Mouse (Mus musculus) adrenal gland, postnatal 10 days (tissue): Measurements from ENCODE around the gene Tmem145. TPM values are rescaled to one million over a fixed set of nuclear protein-coding genes. Genes with fewer than 3 reads are reported as not detected.

Experiments used
- DNase-seq: peaks from one replicate; pipeline ENCODE4 v3.0.0; 2021; ENCODE audit warnings: mixed read lengths
- total RNA-seq, 2 experiments: library from RNA; stranded (reverse); gene quantifications; 2 replicates each; pipeline ENCODE4 v1.2.3; 2021

The Tmem145 gene
- total RNA-seq, 2 experiments from 2014 or later, result 1.1 to 2.2 TPM

DNA sequence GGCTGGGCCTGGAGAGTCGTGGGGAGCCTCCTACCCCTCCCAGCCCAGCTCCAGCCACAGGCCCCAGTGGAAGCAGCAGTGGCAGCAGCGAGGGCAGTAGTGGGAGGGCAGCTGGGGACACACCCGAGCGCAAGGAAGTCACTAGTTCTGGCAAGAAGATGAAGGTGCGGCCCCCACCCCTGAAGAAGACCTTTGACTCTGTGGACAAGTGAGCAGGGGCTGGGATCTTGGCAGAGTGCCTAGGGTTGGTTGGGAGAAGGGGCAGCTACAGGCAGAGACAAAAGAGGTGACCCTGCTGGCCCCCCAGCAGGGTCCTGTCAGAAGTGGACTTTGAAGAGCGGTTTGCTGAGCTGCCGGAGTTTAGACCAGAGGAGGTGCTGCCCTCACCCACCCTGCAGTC is 13.8 kb upstream of the Tmem145 start:
- no peak for DNase-seq

GRCm38 (mm10) chr7:25293191-25293739 is 12.6 kb upstream of the Tmem145 start:
- no peak for DNase-seq

DNA sequence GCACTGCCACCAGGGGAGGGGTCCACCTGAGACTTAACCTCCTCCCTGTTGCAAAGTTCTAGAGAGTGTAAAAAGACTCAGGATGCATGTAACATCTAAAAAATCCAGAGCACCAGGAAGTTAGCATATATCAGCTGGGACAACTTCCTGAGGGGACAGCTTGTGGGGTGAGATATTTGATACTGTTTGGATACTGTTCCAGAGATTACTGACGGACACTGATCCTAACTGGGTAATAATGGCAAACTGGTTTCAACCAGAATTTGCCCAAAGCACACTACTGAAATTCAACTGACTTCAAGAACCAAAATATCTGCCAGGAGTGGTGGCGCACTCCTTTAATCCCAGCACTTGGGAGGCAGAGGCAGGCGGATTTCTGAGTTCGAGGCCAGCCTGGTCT is 11.4 kb upstream of the Tmem145 start:
- no peak for DNase-seq

GRCm38 (mm10) chr7:25294960-25295722 is 10.8 kb upstream of the Tmem145 start:
- no peak for DNase-seq

GRCm38 (mm10) chr7:25296945-25297453 is 8.9 kb upstream of the Tmem145 start:
- DNase-seq, result peak; percentile 62

GRCm38 (mm10) chr7:25297454-25298325 is 8.2 kb upstream of the Tmem145 start, which contains the start of gene Pafah1b3:
Gene Pafah1b3 (minus strand): TSS chr7:25297986.
- peak; percentile 83 for DNase-seq

DNA sequence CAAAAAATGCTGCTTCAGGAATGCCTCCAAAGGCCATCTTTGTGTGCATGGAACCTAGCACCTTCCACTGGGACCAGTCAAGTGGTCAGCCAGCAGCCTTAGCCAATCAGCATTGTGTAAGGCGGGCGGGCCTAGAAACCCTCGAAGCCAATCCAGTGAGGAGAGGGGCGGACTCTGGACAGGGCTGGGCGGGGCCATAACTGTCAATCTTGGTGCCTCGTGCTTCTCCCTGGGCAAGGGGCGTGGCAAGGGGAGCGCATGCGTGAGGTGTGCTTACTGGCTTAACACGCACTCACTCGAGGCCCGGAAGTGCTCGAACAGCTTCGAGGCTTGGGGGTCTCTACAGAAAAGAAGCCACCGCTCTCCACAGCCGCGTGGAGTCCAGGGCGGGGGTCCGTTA is 4.8 kb upstream of the Tmem145 start, which contains the start of gene Prr19:
Gene Prr19 (plus strand): TSS at position 349 of the 400 bp plus-strand sequence.
- DNase-seq, result peak; percentile 27

- DNase-seq, result no peak
Observed at GRCm38 (mm10) chr7:25303003-25303684, 2.8 kb upstream of the Tmem145 start.

DNA sequence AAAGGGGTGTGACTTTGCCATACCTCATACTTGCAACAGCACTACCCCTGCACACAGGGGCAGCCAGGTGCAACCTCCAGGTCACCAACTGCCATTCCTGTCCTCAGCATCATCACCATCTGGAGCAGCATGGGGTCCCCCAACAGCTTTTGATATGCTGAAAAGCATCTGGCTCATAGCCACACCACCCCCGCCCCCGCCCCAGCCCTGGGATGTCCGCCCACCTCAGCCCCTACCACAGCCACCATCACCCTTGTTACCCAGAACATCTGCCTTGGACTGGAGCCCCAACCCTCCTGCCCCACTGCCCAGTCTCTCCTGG is 2.3 kb upstream of the Tmem145 start:
- DNase-seq, result no peak

- DNase-seq, result no peak
Observed at GRCm38 (mm10) chr7:25305481-25305880, 425 bp upstream of the Tmem145 start.

- DNase-seq, result no peak
Observed at GRCm38 (mm10) chr7:25306614-25306996, 699 bp downstream of the Tmem145 start.

- DNase-seq, result no peak
Observed at GRCm38 (mm10) chr7:25308702-25309318, 2.9 kb downstream of the Tmem145 start.

DNA sequence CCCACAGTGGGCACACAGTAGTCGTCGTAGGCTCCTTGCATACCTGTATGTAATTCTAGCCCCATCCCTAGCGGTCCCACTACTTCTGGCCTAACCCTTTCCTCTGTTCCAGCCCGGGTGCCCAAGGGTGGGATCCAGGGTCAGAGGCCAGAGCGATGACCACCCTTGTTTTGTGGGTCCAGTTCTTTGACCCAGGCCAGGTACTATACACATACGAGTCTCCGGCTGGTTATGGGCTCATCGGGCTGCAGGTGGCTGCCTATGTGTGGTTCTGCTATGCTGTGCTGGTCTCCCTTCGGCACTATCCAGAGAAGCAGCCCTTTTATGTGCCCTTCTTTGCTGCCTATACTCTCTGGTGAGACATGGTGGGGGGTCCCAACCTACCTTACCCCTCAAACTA is 3.5 kb downstream of the Tmem145 start:
- no peak for DNase-seq

DNA sequence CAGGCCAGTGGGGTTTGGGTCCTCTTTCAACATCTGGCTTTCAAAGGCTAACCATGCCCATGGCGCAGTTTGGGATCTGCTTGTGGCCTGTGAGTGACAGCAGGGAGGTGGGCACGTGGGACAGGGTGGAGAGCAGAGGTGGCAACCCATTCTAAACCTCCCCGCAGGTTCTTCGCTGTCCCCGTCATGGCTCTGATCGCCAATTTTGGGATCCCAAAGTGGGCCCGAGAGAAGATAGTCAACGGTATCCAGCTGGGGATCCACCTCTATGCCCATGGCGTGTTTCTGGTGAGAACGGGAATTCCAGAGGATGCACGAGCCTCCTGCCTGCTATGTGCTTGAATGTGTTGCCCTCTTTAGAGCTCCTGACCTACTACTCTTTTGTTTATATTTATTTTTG is 5.3 kb downstream of the Tmem145 start:
- DNase-seq, result no peak

GRCm38 (mm10) chr7:25313325-25313724 is 7.4 kb downstream of the Tmem145 start:
- DNase-seq, result peak; percentile 35

GRCm38 (mm10) chr7:25314606-25315305 is 8.8 kb downstream of the Tmem145 start:
- DNase-seq, result no peak

- DNase-seq, result peak; percentile 76
Observed at GRCm38 (mm10) chr7:25315306-25316041, 9.6 kb downstream of the Tmem145 start.

GRCm38 (mm10) chr7:25316532-25317445 is 10.9 kb downstream of the Tmem145 start, which contains the start of gene Megf8:
Gene Megf8 (plus strand): TSS chr7:25317164.
- peak; percentile 95 for DNase-seq

- DNase-seq, result peak; percentile 66
Observed at GRCm38 (mm10) chr7:25317446-25317999, 11.6 kb downstream of the Tmem145 start.
